Mouse (Mus musculus) intestine, postnatal 0 days (tissue): ENCODE measurements at regions not wholly inside any gene's neighbourhood (a gene's known extent, or its start where the extent isn't known, plus 50 kb on each side); places are given as distances from the start of the nearest gene placed in this dataset.

Source experiments
- ATAC-seq: fragments of 200-750 bp; cut with Nextera tagmentation; 2 replicates; pipeline ENCODE4 v1.8.0; 2017; ENCODE audit warnings: mild to moderate bottlenecking, moderate TSS enrichment, moderate library complexity
- H3K27ac ChIP-seq: fragments of 300-500 bp; sonication (generic); 2 replicates; pipeline ENCODE4 v1.5.1; 2014; ENCODE audit warnings: mild to moderate bottlenecking, low read depth, low read length, moderate library complexity
- H3K27me3 ChIP-seq: fragments of 300-500 bp; sonication (generic); replicated peaks from 2 replicates; pipeline ENCODE4 v1.6.1; 2014; ENCODE audit warnings: low read length, mixed read lengths; ENCODE audit not compliant: control insufficient read depth, insufficient read depth
- H3K36me3 ChIP-seq: fragments of 300-500 bp; sonication (generic); 2 replicates; pipeline ENCODE4 v1.6.1; 2014; ENCODE audit warnings: mild to moderate bottlenecking, moderate library complexity; ENCODE audit not compliant: control insufficient read depth, insufficient read depth
- H3K4me1 ChIP-seq: fragments of 300-500 bp; sonication (generic); replicated peaks from 2 replicates; pipeline ENCODE4 v1.6.1; 2014; ENCODE audit warnings: antibody characterized with exemption, low read length, mixed read lengths; ENCODE audit not compliant: control insufficient read depth, insufficient read depth
- H3K4me2 ChIP-seq: fragments of 300-500 bp; sonication (generic); replicated peaks from 2 replicates; pipeline ENCODE4 v1.6.1; 2014; ENCODE audit warnings: low read depth, mild to moderate bottlenecking, moderate library complexity
- H3K4me3 ChIP-seq: fragments of 300-500 bp; sonication (generic); 2 replicates; pipeline ENCODE4 v1.5.1; 2014; ENCODE audit warnings: low read depth, low read length
- H3K9ac ChIP-seq: fragments of 300-500 bp; sonication (generic); 2 replicates; pipeline ENCODE4 v1.6.1; 2014; ENCODE audit warnings: mild to moderate bottlenecking, low read depth, low read length
- H3K9me3 ChIP-seq: fragments of 300-500 bp; sonication (generic); 2 replicates; pipeline ENCODE4 v1.6.1; 2016; ENCODE audit warnings: mixed run types; ENCODE audit not compliant: control insufficient read depth
- CTCF ChIP-seq: sonication (generic); IDR thresholded peaks from 2 replicates; pipeline ENCODE4 v1.5.1; 2016; ENCODE audit warnings: low read depth, mild to moderate bottlenecking, control low read depth, antibody characterized with exemption, moderate library complexity
- WGBS: fragments of 180-500 bp; shearing (Covaris S2); extraction: QIAGEN DNeasy Blood & Tissue Kit; methylation state at CpG from one replicate; pipeline ENCODE4 v1.1.7; 2014; 5-methylcytosine and 5-hydroxymethylcytosine counted together

GRCm38 (mm10) chr10:98608221-98608941, 305.8 kb upstream of the Atp2b1 start:
- Histone ChIP-seq H3K9ac (no peak overlapping the region), H3K4me2 (no peak overlapping the region), H3K36me3 (no peaks in the 10 kb centered on the region), H3K27me3 (no peaks in the 10 kb centered on the region), H3K4me1 (no peaks in the 10 kb centered on the region), H3K9me3 (no peaks in the 10 kb centered on the region), H3K4me3 (no peak overlapping the region), H3K27ac (no peak overlapping the region)
- ATAC-seq, result no peak
- TF ChIP-seq CTCF, result no peak
- WGBS, result 85% methylated on average over 18 of the region's 18 CpGs

GRCm38 (mm10) chr10:98610708-98611107, 303.5 kb upstream of the Atp2b1 start:
- TF ChIP-seq CTCF, result no peak
- no peak for ATAC-seq
- no peaks in the 10 kb centered on the region for H3K4me1 ChIP-seq
- H3K4me2 ChIP-seq, result no peak overlapping the region
- no peak overlapping the region for H3K9ac ChIP-seq
- no peak overlapping the region for H3K27ac ChIP-seq
- no peaks in the 10 kb centered on the region for H3K9me3 ChIP-seq
- H3K4me3 ChIP-seq, result no peak overlapping the region
- WGBS, result 64% methylated on average over 6 of the region's 6 CpGs
- H3K27me3 ChIP-seq, result no peaks in the 10 kb centered on the region
- no peaks in the 10 kb centered on the region for H3K36me3 ChIP-seq

GRCm38 (mm10) chr10:98611707-98612360, 302.4 kb upstream of the Atp2b1 start:
- 82% methylated on average over 4 of the region's 4 CpGs for WGBS
- H3K4me2 ChIP-seq, result no peak overlapping the region
- ATAC-seq, result no peak
- TF ChIP-seq CTCF, result no peak
- no peaks in the 10 kb centered on the region for H3K9me3 ChIP-seq
- no peak overlapping the region for H3K9ac ChIP-seq
- no peaks in the 10 kb centered on the region for H3K36me3 ChIP-seq
- no peaks in the 10 kb centered on the region for H3K27me3 ChIP-seq
- no peaks in the 10 kb centered on the region for H3K4me1 ChIP-seq
- no peak overlapping the region for H3K4me3 ChIP-seq
- no peak overlapping the region for H3K27ac ChIP-seq

- no peak overlapping the region for H3K27ac ChIP-seq
- WGBS, result 89% methylated on average over 21 of the region's 21 CpGs
- TF ChIP-seq CTCF, result no peak
- no peak overlapping the region for H3K4me2 ChIP-seq
- no peak overlapping the region for H3K9ac ChIP-seq
- H3K27me3 ChIP-seq, result no peaks in the 10 kb centered on the region
- H3K36me3 ChIP-seq, result no peaks in the 10 kb centered on the region
- no peaks in the 10 kb centered on the region for H3K4me1 ChIP-seq
- no peaks in the 10 kb centered on the region for H3K9me3 ChIP-seq
- ATAC-seq, result no peak
- no peak overlapping the region for H3K4me3 ChIP-seq
These were observed 295.3 kb upstream of the Atp2b1 start for GRCm38 (mm10) chr10:98618736-98619525.

- Histone ChIP-seq H3K36me3 (no peaks in the 10 kb centered on the region), H3K4me3 (no peak overlapping the region), H3K27ac (no peak overlapping the region), H3K27me3 (no peaks in the 10 kb centered on the region), H3K4me1 (no peaks in the 10 kb centered on the region), H3K9me3 (no peaks in the 10 kb centered on the region), H3K9ac (no peak overlapping the region), H3K4me2 (no peak overlapping the region)
- TF ChIP-seq CTCF, result no peak
- WGBS, result 78% methylated on average over 1 of the region's 1 CpGs
- no peak for ATAC-seq
These were observed 290.1 kb upstream of the Atp2b1 start for GRCm38 (mm10) chr10:98624103-98624502.

GRCm38 (mm10) chr10:98624681-98625321, 289.4 kb upstream of the Atp2b1 start:
- H3K4me2 ChIP-seq, result peak overlapping the region; percentile 45
- H3K9ac ChIP-seq, result no peak overlapping the region
- H3K4me3 ChIP-seq, result no peak overlapping the region
- H3K36me3 ChIP-seq, result no peaks in the 10 kb centered on the region
- no peaks in the 10 kb centered on the region for H3K9me3 ChIP-seq
- H3K27ac ChIP-seq, result peak overlapping the region; percentile 5; the same call in 1 of the 2 replicates
- no peaks in the 10 kb centered on the region for H3K4me1 ChIP-seq
- no peak for TF ChIP-seq CTCF
- ATAC-seq, result no peak
- 32% methylated on average over 12 of the region's 12 CpGs for WGBS
- H3K27me3 ChIP-seq, result no peaks in the 10 kb centered on the region
